Mouse (Mus musculus) urinary bladder, postnatal 4 days (tissue): ENCODE results near the gene Rabl2.

Experiments
- DNase-seq, 2 experiments: peaks; one replicate each; pipeline ENCODE4 v3.0.0; 2021 to 2022; ENCODE audit warnings: low spot score in 2 of 2

Gene Rabl2

DNA sequence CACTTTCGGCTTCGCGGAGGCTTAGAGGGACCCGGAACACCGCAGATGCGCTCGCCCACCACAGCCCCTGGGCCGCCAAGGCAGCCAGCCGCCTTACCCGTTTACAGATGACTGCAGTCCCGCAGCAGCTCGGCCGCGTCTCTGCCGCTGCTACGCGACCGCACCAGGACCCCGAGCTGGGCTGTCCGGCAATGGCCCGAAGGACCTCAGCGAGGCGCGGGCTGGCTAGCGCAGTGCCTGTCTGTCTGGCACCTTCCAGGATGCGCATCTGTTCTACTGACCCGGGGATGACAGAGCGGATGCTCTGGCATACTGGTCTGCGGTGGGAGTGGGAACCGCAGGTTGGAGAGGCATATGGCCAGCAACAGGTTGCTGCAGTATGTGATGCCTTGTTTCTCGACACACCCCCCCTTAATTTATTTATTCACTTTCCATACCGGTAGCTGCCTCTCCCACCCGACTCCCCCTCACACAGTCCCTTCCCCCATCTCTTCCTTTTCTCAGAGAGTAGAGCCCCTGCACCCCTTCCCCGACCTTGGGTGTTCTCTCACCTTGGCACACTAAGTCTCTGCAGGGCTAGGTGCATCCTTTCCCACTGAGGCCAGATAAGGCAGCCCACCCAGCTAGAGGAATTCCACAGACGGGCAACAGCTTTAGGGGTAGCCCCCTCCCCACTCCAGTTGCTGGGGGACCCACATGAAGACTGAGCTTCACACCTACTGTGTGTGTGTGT lies at the start of gene Rabl2:
Gene Rabl2, minus strand, starts transcription at position 201 of the 733 bp plus-strand sequence.
- DNase-seq: peak; percentile 83 to 84

DNA sequence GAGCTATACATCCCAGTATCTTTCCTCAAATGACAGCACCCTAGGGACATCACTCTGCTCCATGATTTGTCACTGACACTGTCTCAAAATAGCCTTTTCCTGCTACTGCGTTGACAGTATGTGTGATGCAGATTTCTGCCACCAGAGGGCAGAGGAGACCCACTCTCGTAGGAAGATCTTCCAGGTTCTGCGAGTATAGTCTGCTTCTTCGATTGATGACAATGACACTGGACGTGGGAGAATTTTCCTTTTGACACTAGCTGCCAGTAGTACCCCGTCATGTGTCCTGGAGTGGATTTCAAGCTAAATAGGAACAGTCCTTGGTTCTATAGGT lies 31.9 kb upstream of the Rabl2 start:
- DNase-seq: peak in 1 of 2 experiments; percentile 68

DNA sequence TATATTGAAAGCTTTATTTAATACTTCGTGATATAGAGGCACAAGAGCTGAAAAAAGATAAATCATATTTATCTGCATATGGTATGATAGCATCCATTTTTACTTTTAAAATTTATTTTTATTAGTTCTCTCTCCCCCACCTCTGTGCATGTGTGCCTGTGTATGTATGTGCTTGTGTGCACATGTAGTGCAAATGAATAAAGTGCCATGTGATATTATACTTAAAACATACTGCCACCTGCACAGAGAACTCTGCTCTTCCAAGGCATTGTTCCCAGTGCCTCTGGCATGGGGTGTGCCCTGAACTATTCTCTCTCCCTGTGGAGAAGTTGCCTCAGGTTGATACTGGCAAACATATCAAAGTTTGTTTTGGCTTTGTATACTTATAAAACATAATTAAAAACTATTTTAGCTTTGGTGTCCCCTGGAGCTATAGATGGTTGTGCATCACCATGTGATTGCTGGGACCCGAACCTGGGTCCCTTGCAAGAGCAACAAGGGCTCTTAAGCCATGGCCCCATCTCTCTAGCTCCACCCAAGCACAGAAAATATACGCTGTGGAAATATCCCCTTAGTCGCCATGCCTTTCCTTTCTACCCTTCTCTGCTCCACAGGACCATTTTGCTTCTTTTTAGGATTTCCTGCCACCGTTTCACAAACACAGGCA lies 31.4 kb upstream of the Rabl2 start:
- no peak for DNase-seq

DNA sequence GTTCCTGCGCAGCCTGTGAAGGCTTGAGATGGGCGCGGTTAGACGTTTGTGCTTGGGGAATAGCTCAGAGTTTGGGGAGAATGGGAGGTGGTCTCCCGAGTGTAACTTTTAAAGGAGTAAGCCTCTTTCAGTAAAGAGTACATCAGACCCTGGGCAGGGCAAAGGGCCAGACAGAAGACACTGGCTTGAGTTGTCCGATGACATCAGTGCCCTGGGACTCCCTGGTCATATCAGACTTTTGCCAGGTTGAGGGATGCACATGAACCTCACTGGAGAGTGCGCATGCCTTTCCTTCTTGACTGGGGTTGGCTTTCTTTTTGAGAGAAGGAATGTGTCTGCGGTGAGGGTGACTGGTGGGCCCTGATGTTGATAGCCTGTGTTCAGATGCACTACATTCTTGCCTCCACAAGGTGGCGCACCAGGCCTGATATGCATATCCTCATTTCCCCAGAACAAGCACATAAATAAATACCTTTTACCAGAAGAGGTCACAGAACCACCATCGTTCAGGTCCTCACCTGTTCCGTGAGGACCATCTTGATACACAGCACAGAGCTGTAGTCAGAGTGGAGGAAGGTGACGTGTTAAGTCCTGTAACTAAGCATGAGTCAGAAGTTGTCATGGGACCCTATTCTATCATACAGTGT lies 30.7 kb upstream of the Rabl2 start:
- no peak for DNase-seq

DNA sequence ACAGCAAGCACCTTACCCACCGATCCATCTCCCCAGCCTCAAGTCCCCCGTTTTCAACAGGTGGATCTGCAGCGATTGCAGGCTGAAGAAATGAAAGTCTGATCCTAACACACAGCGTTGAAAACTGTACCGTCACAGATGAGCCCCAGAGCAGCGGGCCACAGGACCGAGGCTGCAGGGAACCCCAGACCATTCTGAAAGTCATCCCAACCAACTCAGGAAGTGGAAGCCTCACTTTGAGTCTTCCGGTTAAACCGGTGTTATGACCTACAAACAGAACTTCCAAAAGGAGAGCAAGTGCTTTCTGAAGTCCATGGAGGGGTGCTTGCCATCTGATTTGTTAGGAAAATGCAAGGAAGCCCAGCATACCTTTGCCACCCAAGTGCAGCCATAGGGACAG lies 16.2 kb upstream of the Rabl2 start:
- DNase-seq: no peak

DNA sequence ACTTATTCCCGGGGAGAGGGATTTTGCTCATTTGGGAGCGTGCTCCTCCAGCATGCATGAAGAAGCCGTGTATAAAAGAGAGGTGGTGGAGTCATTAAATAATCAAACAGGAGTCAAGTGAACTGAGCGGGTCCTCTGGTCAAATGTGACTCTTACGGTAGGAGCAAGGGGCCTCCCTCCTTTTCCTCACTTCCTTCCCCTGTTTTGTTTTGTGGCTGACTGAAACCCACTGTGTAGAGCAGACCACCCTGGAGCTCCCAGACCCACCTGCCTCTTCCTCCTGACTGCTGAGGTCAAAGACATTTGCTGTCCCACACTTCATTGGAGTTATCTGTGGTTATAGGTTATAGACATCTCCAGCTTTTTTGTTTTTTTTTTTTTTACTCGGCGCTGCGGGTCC lies 15.8 kb upstream of the Rabl2 start:
- DNase-seq: no peak

DNA sequence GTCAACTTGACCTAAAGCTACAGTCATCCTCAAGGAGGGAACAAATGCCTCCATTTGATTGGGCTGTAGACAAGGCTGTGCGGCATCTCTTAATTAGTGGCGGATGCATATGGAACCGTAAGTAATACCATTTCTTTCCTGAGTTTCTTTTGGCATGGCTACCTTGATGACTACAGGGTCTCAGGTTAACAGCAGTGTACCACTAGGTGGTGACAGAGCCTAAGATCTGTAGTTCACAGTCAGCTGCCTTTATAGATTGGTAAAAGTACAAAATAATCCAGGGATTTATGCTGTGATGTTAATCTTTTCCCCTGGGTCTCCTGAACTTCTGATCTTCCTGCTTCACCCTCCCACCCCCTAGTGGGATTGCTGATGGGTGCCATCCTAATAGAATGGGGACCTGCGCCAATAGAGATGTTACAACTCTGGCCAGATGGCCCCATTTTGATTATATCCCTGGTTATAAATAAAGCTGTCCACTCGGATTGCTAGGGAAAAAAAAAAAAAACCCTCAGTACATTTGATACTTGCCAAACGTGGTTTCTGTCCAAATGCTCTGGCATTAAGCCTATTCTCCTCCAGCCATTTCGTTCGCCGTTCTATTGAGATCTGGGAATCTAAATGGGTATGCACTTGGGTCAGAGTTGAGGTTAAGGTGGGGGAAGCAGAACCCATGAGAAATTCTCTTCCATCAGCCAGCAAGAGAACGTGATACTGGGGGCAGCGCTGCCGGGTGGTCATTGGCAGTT lies 14.3 kb upstream of the Rabl2 start:
- DNase-seq: no peak

DNA sequence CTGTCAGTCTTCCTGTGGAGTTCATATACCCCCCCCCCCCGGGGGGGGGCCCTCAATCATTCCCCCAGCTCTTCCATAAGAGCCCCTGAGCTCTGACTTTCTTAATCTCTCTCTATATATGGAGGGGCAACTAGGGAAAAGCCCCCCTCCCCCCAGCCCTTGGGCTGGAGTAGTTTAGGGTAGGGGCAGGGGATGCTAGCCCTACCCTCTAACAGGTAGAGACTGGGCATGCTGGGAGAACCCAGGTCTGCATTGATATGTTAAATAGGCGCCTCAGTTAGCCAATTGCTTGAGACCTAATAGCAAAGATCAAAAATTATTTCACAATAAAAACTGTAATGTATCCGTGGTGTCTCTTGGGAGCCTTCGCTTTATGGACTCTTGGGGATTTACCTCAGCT lies 825 bp upstream of the Rabl2 start:
- no peak for DNase-seq

DNA sequence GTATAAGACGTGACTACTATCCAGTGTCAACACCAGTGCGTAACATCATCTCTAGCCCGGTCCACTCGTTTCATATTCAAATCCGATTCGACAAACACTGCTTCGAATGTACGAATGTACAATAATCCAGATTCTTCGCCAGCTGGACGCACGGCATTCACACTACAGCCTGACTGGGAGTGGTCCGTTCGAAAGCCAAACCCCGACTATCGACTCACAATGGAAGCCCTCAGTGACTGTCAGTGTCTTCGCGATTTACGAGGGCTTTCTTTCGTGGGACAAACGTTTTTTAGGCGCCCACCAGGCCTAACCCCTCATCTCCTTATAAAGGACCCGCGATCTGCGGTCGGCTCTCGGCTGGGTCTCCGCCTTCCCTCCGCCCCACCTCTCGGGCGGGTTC lies 406 bp downstream of the Rabl2 start:
- DNase-seq: no peak

DNA sequence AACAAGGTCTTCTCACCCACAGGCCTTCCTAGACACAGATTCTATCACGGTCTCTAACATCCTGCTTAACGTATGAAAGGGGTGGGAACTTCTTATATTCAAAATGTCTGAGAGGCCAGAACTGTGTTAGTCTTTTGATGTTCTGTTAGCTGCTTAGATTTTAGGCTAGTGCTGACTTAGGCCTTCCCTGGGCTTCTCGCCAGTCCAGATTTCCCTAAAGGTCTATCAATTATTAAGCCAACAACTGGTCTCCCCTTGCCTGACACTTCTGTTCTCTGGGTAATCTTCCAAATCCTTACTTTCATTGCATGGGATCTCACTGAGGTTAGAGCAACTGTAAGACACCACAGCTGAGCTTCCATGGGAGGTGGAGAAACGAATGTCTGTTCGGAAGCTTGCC lies 2.6 kb downstream of the Rabl2 start:
- no peak for DNase-seq

DNA sequence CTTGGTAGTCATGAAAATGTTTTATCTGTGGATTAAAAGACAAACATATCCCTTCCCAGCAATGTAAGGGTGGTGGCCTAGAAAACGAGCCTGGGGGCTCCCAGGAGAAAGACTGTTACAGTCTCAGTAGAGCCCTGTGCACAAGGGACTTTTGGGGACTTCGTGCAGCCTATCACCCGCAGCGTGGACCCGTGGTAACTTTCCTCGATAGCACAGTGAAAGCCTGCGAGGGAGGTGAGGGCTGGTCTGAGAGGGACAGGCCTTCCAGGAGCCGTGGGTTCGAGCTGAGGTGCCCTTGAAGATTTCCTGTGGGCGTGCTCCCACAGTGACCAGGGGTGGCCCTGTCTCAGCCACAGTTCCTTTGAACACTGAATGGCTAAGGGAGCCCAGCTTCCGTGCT lies 6.1 kb downstream of the Rabl2 start:
- no peak for DNase-seq

DNA sequence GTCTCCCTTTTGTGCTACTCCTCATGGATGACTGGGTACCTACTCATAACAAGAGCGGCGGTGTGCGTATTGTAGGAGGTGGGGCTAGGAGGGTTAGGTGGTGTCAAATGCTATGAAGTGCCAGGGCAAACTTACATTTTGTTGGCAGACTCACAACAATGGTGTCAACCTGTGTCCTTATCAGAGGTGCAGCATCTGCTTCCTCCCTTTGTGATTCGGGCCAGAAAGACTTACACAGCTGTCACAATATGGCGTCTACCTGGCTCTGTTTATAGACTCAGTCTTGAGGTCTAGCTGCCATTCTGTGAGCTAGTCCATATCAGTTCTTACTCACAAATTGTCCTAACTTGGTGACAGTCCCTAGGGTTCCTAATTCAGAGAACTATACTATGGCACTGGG lies 6.6 kb downstream of the Rabl2 start:
- no peak for DNase-seq

DNA sequence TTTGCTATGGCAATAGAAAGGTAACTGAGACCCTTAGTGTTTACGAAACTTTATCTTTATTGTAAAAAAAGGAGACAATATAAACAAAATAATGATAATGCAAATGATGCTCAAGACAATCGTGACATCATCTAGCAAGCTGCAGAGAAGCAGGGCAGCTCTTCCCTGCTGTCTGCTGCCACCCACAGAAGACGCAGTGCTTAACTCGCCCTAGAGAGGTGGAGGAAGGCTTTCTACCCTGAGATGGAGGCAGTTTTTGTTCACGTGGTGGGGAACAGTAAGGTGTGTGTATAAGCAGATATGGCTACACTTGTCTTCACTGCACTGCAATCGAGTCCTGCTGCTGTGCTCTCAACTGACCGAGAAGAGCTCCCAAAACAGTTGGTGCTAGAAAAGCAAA lies 9.2 kb downstream of the Rabl2 start:
- no peak for DNase-seq

DNA sequence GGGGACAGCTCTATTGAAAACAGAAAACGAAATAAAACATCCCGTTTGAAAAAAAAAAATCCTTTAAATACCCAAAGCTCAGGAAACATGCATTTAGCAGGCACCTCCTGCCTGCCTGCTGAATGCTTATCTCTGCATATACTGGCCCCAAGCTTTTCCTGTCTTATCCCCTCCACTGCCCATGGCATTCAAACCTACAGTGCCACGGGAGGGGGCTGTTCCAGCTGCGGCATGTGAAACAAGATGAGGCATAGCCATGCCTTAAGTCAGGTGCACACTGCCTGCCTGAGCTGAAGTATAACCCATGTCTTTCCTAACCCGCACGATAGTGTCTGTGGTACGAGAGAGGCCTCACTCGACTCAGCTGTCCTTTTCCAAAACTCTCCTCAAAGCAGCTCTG lies 19.6 kb downstream of the Rabl2 start:
- no peak for DNase-seq

DNA sequence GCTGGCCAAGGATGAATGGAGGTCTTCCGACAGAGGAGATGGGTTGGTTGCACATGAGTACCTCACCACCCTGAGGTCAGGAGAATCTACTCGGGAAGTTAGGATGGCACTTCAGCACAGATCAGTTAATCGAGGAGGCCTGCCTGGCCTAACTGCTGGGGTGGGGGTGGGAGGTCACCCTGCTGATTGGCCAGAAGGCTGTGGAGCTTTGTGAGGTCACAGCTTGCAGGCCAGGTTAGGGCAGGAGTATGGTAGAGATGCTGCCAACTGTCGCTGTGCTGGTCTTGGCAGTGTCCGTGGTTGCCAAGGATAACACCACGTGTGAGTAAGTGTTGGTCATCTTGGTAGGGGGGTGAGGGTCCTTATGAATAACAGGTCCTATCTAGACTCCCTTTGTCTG lies 23.6 kb downstream of the Rabl2 start, which contains the start of gene Acr:
Gene Acr, plus strand, starts transcription at position 213 of the 400 bp plus-strand sequence.
- no peak for DNase-seq

DNA sequence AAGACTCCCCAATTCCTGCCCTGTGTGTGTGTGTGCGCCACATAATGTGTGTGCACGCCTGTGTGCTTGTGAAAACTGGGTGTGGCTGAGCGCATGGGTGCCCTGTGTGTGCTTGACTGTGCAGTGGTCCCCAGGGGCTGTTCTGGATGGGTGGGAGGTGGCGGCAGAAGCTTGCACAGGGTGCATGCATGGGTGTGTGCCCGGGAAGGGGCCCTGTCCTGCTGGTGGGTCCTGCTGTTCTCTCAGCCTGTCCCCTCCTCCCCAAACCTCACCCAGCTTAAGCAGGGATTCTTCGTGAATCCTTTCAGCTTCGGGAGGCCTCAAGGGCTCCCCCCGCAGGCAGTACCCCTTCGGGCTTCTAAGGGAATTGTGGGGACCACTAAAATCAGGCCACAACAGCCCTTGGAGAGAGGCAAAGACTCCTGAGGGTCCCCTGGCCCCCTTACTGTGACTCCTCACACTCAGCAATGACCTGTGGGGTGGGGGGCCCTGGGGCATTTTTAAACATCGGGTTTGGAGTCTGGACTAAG lies 32.5 kb downstream of the Rabl2 start:
- DNase-seq: no peak

DNA sequence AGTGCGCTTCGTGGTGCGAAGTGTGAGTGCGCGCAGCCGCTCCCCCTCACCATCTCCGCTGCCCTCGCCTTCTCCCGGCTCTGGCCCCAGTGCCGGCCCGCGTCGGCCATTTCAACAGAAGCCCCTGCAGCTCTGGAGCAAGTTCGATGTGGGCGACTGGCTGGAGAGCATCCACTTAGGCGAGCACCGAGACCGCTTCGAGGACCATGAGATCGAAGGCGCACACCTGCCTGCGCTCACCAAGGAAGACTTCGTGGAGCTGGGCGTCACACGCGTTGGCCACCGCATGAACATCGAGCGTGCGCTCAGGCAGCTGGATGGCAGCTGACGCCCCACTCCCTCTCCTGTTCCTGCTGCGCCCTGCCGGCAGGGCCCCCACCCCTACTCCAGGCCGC lies 33.7 kb downstream of the Rabl2 start:
- DNase-seq: no peak

DNA sequence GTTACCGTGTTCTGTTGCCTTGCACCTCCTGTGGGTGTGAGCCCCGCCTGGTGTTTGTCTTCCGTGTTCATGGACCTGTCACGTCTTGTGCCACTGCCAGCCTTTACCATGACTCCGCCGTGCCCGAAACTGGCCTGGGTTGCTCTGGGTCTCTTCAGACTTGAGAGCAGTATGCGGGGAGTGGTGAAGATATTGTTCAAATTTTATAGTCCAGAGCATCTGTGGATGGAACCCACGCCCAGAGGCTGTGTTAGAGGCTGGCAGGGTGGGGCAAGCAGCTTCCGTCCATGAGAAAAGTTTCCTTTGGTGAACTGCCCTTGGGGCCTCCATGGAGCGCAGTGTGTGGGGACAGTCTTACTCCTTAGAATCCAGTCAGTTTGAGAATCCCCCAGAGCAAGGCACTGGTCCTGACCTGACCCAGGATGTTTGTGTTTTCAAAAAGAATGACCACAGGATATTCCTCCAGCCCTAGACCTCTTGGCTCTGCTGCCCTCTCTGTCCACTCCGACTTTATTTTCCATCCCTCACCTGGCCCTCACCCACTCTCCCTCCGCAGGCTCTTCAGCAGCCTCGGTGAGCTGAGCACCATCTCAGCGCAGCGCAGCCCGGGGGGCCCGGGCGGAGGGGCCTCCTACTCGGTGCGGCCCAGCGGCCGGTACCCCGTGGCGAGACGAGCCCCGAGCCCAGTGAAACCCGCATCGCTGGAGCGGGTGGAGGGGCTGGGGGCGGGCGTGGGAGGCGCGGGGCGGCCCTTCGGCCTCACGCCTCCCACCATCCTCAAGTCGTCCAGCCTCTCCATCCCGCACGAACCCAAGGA lies 34.3 kb downstream of the Rabl2 start:
- no peak for DNase-seq

DNA sequence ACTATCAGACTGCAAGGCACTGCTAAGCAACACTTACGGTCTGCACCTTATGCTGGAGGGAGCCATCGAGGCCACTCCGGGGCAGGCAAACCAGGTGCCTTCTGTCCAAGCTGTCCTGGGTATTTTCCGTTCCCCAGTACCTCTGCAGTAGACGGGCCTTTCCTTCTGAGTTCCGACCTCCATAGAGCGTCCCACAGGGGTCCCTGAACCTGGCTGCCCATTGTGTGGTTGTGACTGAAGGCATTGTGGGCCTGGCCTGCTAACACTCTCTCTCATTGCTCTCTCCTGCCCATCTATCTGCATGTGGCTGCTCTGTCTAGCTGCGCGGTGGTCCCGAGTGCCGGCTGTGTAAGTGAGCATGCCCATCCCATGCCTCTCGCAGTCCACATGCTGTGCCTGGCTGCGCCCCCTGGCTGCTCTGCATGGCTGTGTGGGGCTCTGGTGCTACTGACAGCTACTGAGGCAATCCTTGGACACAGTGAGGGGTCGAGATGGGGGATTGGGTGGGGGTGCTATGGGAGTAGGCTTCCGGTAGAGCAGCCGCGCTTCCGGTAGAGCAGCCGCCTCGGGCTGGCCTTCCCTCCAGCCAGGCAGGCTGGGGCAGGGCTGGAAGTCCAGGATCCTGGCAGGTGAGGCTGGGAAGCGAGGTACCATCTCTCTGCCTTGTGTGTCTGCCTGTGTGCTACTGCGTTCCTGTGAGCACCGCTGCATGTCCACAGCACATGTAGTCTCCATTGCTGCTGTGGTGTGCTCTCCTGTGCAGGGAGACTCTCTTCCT lies 35.1 kb downstream of the Rabl2 start:
- DNase-seq: no peak

DNA sequence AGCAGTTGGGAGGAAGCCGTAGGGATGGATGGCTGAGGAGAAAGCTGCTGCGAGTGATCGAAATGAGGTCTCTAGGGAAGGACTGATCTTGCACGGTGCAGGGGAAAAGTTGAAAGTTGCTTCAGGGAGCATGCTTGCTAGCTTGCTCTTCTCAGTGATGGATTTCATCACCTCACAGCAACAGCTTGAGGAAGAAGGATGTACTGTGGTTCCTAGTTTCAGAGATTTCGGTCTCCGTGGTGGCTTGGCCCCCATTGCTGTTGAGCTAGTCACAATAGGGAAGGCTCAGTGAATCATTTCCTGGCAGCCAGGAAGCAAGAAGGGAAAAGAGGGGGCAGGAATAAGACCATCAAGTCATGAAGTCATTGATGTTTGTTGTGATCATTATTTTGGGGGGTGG lies 36.1 kb downstream of the Rabl2 start:
- no peak for DNase-seq

DNA sequence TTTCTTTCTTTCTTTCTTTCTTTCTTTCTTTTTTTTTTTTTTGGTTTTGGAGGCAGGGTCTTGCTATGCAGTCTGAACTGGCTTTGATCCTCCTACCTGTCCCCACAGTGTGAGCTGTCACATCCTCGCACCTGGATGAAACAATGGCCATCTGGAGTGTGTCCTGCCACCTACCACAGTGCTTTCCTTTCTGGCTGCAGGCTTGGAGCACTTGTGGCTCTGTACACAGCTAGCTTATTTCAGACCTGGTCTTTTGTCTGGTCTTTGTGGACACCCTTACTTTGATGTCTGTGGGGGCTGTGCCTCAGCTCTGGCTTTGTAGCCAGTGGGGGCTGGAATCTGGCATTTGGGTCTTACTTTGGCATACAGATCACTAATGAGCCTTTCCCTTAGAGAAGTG lies 40.0 kb downstream of the Rabl2 start:
- DNase-seq: no peak
